Mouse (Mus musculus) embryonic fibroblast, embryonic 13.5 days (primary cell): ENCODE results near the gene Mtif3.

Experiments used
- CTCF ChIP-seq: IDR thresholded peaks from 2 replicates; pipeline ENCODE4 v1.5.1; 2011; ENCODE audit warnings: mild to moderate bottlenecking, control low read depth, low read length, moderate library complexity, borderline replicate concordance; ENCODE audit not compliant: insufficient read depth
- POLR2A ChIP-seq: IDR thresholded peaks from 2 replicates; pipeline ENCODE4 v1.6.1; 2011; ENCODE audit warnings: low read depth, mild to moderate bottlenecking, control low read depth, low read length, moderate library complexity

GRCm38 (mm10) chr5:146939109-146939796, 24.3 kb downstream of the Mtif3 start:
- TF ChIP-seq CTCF (peak; percentile 30; the same call in 1 of the 2 replicates), POLR2A (no peak)
